Mouse (Mus musculus): ENCODE data around the gene Cep57l1. TPM values are rescaled to one million over a fixed set of nuclear protein-coding genes. Genes with fewer than 3 reads are reported as not detected.

Cep57l1 gene
- polyA plus RNA-seq (2015; fragmentation: Nextera tagmentation; extraction: Ambion mirVana) = 28.8 and 28.9 TPM in 2 replicates

DNA sequence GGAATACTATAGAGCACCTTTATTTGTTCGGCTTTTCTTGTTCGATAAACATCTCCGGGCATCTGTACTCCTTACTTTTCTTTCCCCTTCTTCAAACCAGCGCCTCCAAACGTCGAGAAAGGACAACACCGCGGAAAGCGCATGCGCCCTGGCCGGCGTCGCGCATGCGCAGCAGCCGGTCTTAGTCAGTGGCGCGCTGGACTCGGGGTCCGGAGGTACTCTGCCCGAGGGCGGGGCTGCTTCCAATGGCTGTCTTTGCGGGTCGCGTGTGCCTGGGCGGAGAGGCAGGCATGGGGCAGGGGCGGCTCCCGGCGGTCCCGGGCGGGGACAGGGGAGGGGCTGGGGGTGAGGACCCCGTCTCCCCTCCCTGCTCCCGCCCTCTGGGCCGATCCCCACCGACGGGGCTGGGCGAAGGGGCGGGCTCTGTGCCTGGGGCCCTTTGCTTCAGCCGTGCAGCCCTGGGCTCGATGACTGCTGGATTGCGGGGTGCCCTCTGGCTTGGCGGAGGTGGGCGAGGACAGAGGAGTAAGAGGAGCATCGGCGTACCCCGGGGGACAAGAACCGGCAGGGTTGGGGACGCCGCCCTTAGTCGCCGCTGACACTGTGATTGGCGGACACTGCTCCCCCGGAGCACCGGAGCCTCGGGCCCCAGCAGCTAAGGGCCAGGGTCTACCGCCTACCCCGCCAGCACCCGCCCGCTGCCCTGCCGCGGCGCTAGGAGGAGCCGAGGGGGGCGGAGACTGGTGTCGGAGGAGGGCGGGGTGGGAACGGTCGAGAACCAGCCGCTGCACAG is at the start of gene Cep57l1, which contains the start of gene Sesn1:
Gene Cep57l1 (minus strand): TSS at position 101 of the 793 bp plus-strand sequence.
Gene Sesn1 (plus strand): TSS at position 165 of the 793 bp plus-strand sequence.
- peak within 1 kb of the TSS; percentile 78 for H3K4me3 ChIP-seq (ENCODE audit: low read length)
- WGBS = under 1% methylated on average over 65 of the region's 69 CpGs
- peak within 1 kb of the TSS; percentile 84 for H3K9ac ChIP-seq (ENCODE audit: low read length)
- H3K27me3 ChIP-seq (ENCODE audit: control insufficient read depth, insufficient read depth, low read depth, low read length) = no peaks in the 10 kb centered on the region
- H3K4me1 ChIP-seq (replicated peaks; ENCODE audit: control insufficient read depth, insufficient read depth, low read length) = peaks cover 22% of the 10 kb centered on the region
- H3K4me2 ChIP-seq (ENCODE audit: low read depth, low read length) = peak within 1 kb of the TSS; percentile 59
- no peaks in the 10 kb centered on the region for H3K9me3 ChIP-seq (ENCODE audit: control insufficient read depth, low read length)
- H3K27ac ChIP-seq (ENCODE audit: low read length) = peak within 1 kb of the TSS; percentile 98
- H3K36me3 ChIP-seq (ENCODE audit: control insufficient read depth, insufficient read depth, low read length) = no peaks in the 10 kb centered on the region
- peak; percentile 98 for ATAC-seq (ENCODE audit: low read depth)

DNA sequence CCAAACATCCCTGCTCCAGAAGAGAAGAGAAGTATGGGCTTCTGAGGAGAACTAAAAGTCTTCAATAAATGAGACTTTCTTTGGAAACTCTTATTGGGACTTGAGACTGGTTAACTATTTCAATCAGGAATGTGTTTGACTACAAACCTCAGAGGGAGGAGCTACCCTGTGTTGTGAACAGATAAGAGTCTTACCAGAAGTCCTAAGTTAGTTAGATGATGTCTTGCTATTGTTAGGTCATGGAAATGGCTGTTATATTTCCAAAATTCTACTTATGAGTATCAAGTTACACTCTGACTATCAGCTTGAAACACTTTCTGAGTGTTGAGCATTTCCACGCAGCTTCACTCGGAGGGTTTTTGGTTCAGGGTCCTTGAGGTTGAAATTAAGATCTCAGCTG is 39.0 kb upstream of the Cep57l1 start:
- Histone ChIP-seq H3K4me1 (replicated peaks; ENCODE audit: control insufficient read depth, insufficient read depth, low read length) (no peaks in the 10 kb centered on the region), H3K4me3 (ENCODE audit: low read length) (no peak overlapping the region), H3K9me3 (ENCODE audit: control insufficient read depth, low read length) (peaks cover 4% of the 10 kb centered on the region), H3K27ac (ENCODE audit: low read length) (no peak overlapping the region), H3K27me3 (ENCODE audit: control insufficient read depth, insufficient read depth, low read depth, low read length) (no peaks in the 10 kb centered on the region), H3K36me3 (ENCODE audit: control insufficient read depth, insufficient read depth, low read length) (no peaks in the 10 kb centered on the region; the same call in 1 of the 2 replicates), H3K4me2 (ENCODE audit: low read depth, low read length) (no peak overlapping the region), H3K9ac (ENCODE audit: low read length) (no peak overlapping the region)
- no peak for ATAC-seq (ENCODE audit: low read depth)
- WGBS = 52% methylated on average over 2 of the region's 2 CpGs

DNA sequence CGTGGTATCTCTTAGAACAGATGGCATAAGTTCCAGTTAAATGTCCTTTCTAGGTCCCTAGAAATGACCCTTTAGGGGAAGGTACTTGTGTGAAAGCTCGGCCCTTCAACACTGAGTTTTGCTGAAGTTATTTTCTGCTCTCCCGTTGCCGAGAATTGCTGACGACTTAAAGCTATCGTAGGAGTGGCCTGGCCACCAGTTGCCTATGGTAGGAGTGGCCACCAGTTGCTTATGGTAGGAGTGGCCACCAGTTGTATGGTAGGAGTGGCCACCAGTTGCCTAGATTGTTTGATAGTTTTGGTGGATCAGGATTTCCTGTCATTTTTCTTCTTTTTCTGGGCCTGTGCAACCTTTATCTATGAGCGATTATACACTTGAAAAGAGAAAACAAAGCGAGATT is 38.1 kb upstream of the Cep57l1 start:
- no peak overlapping the region for H3K4me2 ChIP-seq (ENCODE audit: low read depth, low read length)
- WGBS = 93% methylated on average over 8 of the region's 8 CpGs
- no peak overlapping the region for H3K4me3 ChIP-seq (ENCODE audit: low read length)
- H3K9ac ChIP-seq (ENCODE audit: low read length) = no peak overlapping the region
- H3K9me3 ChIP-seq (ENCODE audit: control insufficient read depth, low read length) = peaks cover 4% of the 10 kb centered on the region
- H3K4me1 ChIP-seq (replicated peaks; ENCODE audit: control insufficient read depth, insufficient read depth, low read length) = no peaks in the 10 kb centered on the region
- no peaks in the 10 kb centered on the region; the same call in 1 of the 2 replicates for H3K36me3 ChIP-seq (ENCODE audit: control insufficient read depth, insufficient read depth, low read length)
- no peak for ATAC-seq (ENCODE audit: low read depth)
- no peak overlapping the region for H3K27ac ChIP-seq (ENCODE audit: low read length)
- no peaks in the 10 kb centered on the region for H3K27me3 ChIP-seq (ENCODE audit: control insufficient read depth, insufficient read depth, low read depth, low read length)

DNA sequence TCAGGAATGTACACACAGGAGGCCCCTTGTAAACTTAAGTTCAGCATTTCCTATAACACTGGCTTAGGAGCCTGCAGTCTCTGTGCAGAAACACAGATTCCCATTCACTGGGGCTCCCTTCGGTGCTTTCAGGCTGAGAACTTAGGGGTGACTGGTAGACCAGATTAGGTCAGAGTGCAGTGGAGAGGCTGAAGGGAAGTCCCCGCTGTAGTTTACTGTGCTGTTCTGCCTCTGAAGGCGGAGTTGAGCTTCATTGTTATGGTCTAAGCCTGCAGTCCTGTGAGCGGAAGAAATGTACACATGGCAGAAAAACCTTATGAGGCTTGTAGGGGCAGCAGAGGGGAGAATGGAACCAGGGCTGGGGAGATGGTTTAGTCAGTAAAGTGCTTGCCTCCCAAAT is 29.2 kb upstream of the Cep57l1 start:
- no peak overlapping the region for H3K4me2 ChIP-seq (ENCODE audit: low read depth, low read length)
- no peak overlapping the region for H3K9ac ChIP-seq (ENCODE audit: low read length)
- H3K4me1 ChIP-seq (replicated peaks; ENCODE audit: control insufficient read depth, insufficient read depth, low read length) = no peaks in the 10 kb centered on the region
- H3K4me3 ChIP-seq (ENCODE audit: low read length) = no peak overlapping the region
- no peaks in the 10 kb centered on the region for H3K27me3 ChIP-seq (ENCODE audit: control insufficient read depth, insufficient read depth, low read depth, low read length)
- WGBS = 74% methylated on average over 4 of the region's 4 CpGs
- H3K27ac ChIP-seq (ENCODE audit: low read length) = no peak overlapping the region
- H3K9me3 ChIP-seq (ENCODE audit: control insufficient read depth, low read length) = no peaks in the 10 kb centered on the region
- no peak for ATAC-seq (ENCODE audit: low read depth)
- H3K36me3 ChIP-seq (ENCODE audit: control insufficient read depth, insufficient read depth, low read length) = no peaks in the 10 kb centered on the region

DNA sequence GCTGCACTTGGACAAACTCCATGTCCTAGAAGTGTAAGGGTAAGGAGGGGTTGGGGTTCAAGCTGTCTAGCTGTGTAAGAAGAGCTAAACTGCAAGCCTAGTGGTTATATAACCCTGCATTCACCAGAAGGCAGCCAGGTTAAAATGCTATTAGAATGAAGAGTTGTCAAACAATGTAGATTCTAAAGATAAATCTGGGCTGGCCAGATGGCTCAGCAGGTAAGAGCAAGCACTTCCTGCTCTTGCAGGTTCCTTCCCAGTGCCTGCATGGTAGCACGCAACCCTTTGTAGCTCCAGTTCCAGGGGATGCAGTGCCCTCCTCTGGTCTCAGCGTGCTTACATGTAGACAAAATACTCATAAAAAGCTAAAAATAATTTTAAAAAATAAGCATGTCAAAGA is 24.5 kb upstream of the Cep57l1 start:
- WGBS = 89% methylated on average over 2 of the region's 2 CpGs
- Histone ChIP-seq H3K4me1 (replicated peaks; ENCODE audit: control insufficient read depth, insufficient read depth, low read length) (no peaks in the 10 kb centered on the region), H3K9ac (ENCODE audit: low read length) (no peak overlapping the region), H3K9me3 (ENCODE audit: control insufficient read depth, low read length) (no peaks in the 10 kb centered on the region), H3K36me3 (ENCODE audit: control insufficient read depth, insufficient read depth, low read length) (no peaks in the 10 kb centered on the region), H3K27me3 (ENCODE audit: control insufficient read depth, insufficient read depth, low read depth, low read length) (no peaks in the 10 kb centered on the region), H3K4me2 (ENCODE audit: low read depth, low read length) (no peak overlapping the region), H3K27ac (ENCODE audit: low read length) (no peak overlapping the region), H3K4me3 (ENCODE audit: low read length) (no peak overlapping the region)
- no peak for ATAC-seq (ENCODE audit: low read depth)

DNA sequence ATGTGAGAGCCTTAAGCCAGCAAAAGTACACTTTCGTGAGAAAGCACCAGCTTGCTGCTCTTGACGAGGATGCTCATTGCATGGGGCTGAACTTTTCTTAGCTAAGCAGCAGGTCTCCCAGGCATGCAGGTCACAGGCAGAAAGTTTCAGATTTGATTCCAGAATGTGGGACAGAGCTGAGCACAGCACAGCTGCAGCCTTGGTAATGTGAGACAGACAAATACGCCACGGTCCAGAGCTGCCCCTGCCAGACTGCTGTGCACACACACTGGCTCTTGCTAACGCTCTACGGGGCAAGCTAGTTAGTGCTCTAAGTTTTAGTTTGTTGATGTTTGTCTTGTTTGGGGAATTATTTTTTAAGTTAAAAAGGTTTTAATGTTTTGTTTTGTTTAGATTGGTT is 22.5 kb upstream of the Cep57l1 start:
- Histone ChIP-seq H3K9me3 (ENCODE audit: control insufficient read depth, low read length) (no peaks in the 10 kb centered on the region), H3K4me1 (replicated peaks; ENCODE audit: control insufficient read depth, insufficient read depth, low read length) (no peaks in the 10 kb centered on the region), H3K27me3 (ENCODE audit: control insufficient read depth, insufficient read depth, low read depth, low read length) (no peaks in the 10 kb centered on the region), H3K4me2 (ENCODE audit: low read depth, low read length) (no peak overlapping the region), H3K4me3 (ENCODE audit: low read length) (no peak overlapping the region), H3K9ac (ENCODE audit: low read length) (no peak overlapping the region), H3K27ac (ENCODE audit: low read length) (no peak overlapping the region), H3K36me3 (ENCODE audit: control insufficient read depth, insufficient read depth, low read length) (no peaks in the 10 kb centered on the region)
- WGBS = 50% methylated on average over 6 of the region's 6 CpGs
- no peak for ATAC-seq (ENCODE audit: low read depth)

DNA sequence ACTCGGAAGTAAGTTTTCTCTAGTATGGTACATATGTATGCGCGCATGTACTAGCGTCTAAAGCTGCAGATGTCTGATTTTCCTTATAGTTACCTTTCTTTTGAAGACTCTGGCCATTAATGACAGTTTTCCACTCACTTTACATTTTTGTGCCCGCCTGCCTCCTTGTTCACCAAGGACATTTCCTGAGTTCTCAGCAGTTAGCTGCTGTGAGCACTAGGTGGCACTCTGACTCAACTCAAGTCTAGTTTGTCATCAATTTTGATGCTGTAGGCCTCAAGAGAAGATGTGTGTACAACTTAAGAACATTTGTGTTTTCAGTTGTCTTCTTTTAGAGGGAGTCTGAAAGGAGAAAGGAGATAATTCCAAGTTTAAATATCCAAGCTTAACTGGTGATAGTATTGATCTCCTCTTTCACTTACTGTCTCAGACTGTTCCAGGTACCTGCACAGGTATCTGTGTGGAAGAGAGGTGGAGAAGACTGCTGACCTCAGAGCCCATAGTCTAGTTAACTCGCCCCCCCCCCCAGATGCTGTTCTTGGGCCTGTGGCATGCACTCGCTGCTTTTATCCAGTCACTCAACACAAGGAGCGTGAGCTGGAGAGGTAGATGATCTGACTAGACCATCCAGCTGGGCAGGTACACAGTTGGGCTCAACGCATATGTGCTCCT is 21.3 kb upstream of the Cep57l1 start:
- Histone ChIP-seq H3K27ac (ENCODE audit: low read length) (no peak overlapping the region), H3K9me3 (ENCODE audit: control insufficient read depth, low read length) (no peaks in the 10 kb centered on the region), H3K9ac (ENCODE audit: low read length) (no peak overlapping the region), H3K27me3 (ENCODE audit: control insufficient read depth, insufficient read depth, low read depth, low read length) (no peaks in the 10 kb centered on the region), H3K4me1 (replicated peaks; ENCODE audit: control insufficient read depth, insufficient read depth, low read length) (no peaks in the 10 kb centered on the region), H3K4me3 (ENCODE audit: low read length) (no peak overlapping the region), H3K4me2 (ENCODE audit: low read depth, low read length) (no peak overlapping the region), H3K36me3 (ENCODE audit: control insufficient read depth, insufficient read depth, low read length) (no peaks in the 10 kb centered on the region)
- WGBS = 52% methylated on average over 9 of the region's 9 CpGs
- ATAC-seq (ENCODE audit: low read depth) = no peak

DNA sequence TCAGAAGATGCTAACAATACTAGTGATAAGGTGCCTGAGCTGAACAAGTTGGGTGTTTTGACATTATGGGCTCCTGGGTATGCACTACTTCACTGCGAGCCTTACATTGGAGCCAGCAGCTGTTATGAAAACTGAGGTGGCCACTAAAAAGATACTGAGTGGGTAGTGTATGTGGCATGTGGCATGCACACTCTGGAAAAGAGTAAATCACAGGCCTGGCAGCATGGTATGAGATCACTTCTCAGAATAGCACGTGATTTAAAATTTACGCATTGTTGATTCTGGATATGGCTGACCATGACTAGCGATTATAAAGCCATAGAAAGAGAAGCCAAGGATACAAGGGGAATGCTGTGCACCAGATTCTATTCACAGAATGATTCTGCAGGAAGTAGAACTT is 20.8 kb upstream of the Cep57l1 start:
- no peaks in the 10 kb centered on the region for H3K4me1 ChIP-seq (replicated peaks; ENCODE audit: control insufficient read depth, insufficient read depth, low read length)
- no peak overlapping the region for H3K4me3 ChIP-seq (ENCODE audit: low read length)
- H3K9ac ChIP-seq (ENCODE audit: low read length) = no peak overlapping the region
- no peaks in the 10 kb centered on the region for H3K36me3 ChIP-seq (ENCODE audit: control insufficient read depth, insufficient read depth, low read length)
- ATAC-seq (ENCODE audit: low read depth) = no peak
- H3K27ac ChIP-seq (ENCODE audit: low read length) = no peak overlapping the region
- no peaks in the 10 kb centered on the region for H3K27me3 ChIP-seq (ENCODE audit: control insufficient read depth, insufficient read depth, low read depth, low read length)
- 59% methylated on average over 4 of the region's 4 CpGs for WGBS
- no peak overlapping the region for H3K4me2 ChIP-seq (ENCODE audit: low read depth, low read length)
- H3K9me3 ChIP-seq (ENCODE audit: control insufficient read depth, low read length) = no peaks in the 10 kb centered on the region

DNA sequence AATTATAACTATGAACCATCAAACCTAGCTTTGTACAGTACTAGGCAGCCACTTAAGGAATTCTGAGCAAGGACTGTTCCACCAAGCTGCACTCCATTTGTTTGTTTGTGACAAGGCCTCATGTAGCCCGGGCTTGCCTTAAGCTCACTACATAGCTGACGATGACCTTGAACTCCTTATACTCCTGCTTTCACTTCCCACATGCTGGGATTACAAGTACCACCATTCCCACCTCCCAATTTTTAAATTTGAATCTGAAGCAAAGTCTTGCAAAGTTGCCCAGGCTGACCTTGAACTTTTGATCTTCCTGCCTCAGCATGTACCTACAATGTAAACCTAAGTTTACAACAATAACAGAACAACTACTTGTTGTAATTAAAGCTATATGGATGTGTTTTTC is 20.3 kb upstream of the Cep57l1 start:
- 87% methylated on average over 2 of the region's 2 CpGs for WGBS

More for the DNA sequence above, 20.3 kb upstream of the Cep57l1 start:
- Histone ChIP-seq H3K4me2 (ENCODE audit: low read depth, low read length) (no peak overlapping the region), H3K4me1 (replicated peaks; ENCODE audit: control insufficient read depth, insufficient read depth, low read length) (no peaks in the 10 kb centered on the region), H3K27me3 (ENCODE audit: control insufficient read depth, insufficient read depth, low read depth, low read length) (no peaks in the 10 kb centered on the region), H3K9me3 (ENCODE audit: control insufficient read depth, low read length) (no peaks in the 10 kb centered on the region), H3K9ac (ENCODE audit: low read length) (no peak overlapping the region), H3K4me3 (ENCODE audit: low read length) (no peak overlapping the region), H3K27ac (ENCODE audit: low read length) (no peak overlapping the region), H3K36me3 (ENCODE audit: control insufficient read depth, insufficient read depth, low read length) (no peaks in the 10 kb centered on the region)
- no peak for ATAC-seq (ENCODE audit: low read depth)
